Mouse (Mus musculus) c-Kit-positive CD71-positive TER-119-negative erythroid progenitor cells, embryonic 14.5 days (primary cell): ENCODE results near the gene Me3.

Experiments
- DNase-seq: peaks from one replicate; pipeline ENCODE4 v3.0.0-alpha.2; 2013; ENCODE audit warnings: low read depth

Gene Me3

GRCm38 (mm10) chr7:89666361-89666760, 34.2 kb downstream of the Me3 start:
- DNase-seq: no peak

GRCm38 (mm10) chr7:89667570-89667969, 35.4 kb downstream of the Me3 start:
- no peak for DNase-seq

- no peak for DNase-seq
Observed at GRCm38 (mm10) chr7:89669461-89669860, 37.3 kb downstream of the Me3 start.

GRCm38 (mm10) chr7:89671104-89671831, 39.1 kb downstream of the Me3 start:
- no peak for DNase-seq

- DNase-seq: no peak
Observed at GRCm38 (mm10) chr7:89676176-89676575, 44.0 kb downstream of the Me3 start.

GRCm38 (mm10) chr7:89677850-89678249, 45.7 kb downstream of the Me3 start:
- DNase-seq: no peak

GRCm38 (mm10) chr7:89678719-89679118, 46.5 kb downstream of the Me3 start:
- DNase-seq: no peak

- no peak for DNase-seq
Observed at GRCm38 (mm10) chr7:89679139-89679538, 46.9 kb downstream of the Me3 start.

- DNase-seq: no peak
Observed at GRCm38 (mm10) chr7:89679621-89680140, 47.5 kb downstream of the Me3 start.

GRCm38 (mm10) chr7:89680891-89681290, 48.7 kb downstream of the Me3 start:
- no peak for DNase-seq

GRCm38 (mm10) chr7:89681666-89682470, 49.7 kb downstream of the Me3 start:
- DNase-seq: no peak

GRCm38 (mm10) chr7:89698186-89698585, 66.0 kb downstream of the Me3 start:
- no peak for DNase-seq

GRCm38 (mm10) chr7:89699668-89700350, 67.6 kb downstream of the Me3 start:
- DNase-seq: no peak

- no peak for DNase-seq
Observed at GRCm38 (mm10) chr7:89700511-89700910, 68.3 kb downstream of the Me3 start.

- DNase-seq: no peak
Observed at GRCm38 (mm10) chr7:89710776-89711175, 78.6 kb downstream of the Me3 start.

- no peak for DNase-seq
Observed at GRCm38 (mm10) chr7:89713059-89713458, 80.9 kb downstream of the Me3 start.

GRCm38 (mm10) chr7:89716226-89716625, 84.0 kb downstream of the Me3 start:
- no peak for DNase-seq

- no peak for DNase-seq
Observed at GRCm38 (mm10) chr7:89717521-89717920, 85.3 kb downstream of the Me3 start.

GRCm38 (mm10) chr7:89718264-89718663, 86.1 kb downstream of the Me3 start:
- no peak for DNase-seq

- DNase-seq: no peak
Observed at GRCm38 (mm10) chr7:89720256-89720655, 88.1 kb downstream of the Me3 start.

GRCm38 (mm10) chr7:89726712-89727111, 94.5 kb downstream of the Me3 start:
- no peak for DNase-seq

- no peak for DNase-seq
Observed at GRCm38 (mm10) chr7:89727615-89728014, 95.4 kb downstream of the Me3 start.

- no peak for DNase-seq
Observed at GRCm38 (mm10) chr7:89728393-89728792, 96.2 kb downstream of the Me3 start.
